Mouse (Mus musculus) thymus, adult 18-20 months (tissue): Measurements from ENCODE around the gene Cyp1b1.

Experiments
- DNase-seq, 2 experiments: peaks; one replicate each; pipeline ENCODE4 v3.0.0; 2022; ENCODE audit warnings: mixed read lengths in 2 of 2

The Cyp1b1 gene

DNA sequence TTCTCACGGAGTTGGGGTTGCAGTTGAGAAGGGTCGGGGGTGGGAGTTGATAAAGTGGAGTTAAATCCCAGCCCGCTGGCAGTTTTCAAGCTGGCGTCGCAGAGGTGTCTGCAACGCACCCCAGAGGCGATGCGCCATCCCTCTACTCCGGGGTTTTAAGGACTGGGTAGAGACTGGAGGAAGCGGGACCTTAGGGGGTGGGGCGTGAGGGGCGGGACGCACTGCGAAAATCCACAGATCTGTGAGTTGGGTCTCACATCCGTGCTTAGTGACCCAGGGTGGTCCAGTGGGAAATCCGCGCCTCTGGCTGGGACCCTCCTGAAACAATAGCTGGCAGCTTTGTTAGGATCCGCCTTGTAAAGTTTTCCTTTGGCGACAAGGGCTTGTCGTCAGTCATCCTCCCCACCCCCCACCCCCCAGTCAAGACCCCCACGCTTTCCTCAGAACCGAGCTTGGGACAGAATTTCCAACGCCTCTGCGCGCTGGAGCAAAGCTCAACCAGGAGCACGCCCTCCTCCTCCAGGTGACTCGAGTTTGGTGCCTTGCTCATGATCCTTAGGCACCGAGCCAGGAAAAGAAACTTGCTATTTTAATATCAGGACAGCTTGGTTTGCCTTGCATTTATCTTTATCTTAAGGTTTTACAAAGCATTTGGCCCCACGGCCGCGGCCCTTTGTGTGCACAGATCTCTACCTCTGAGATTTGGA is at the start of gene Cyp1b1:
TSS of gene Cyp1b1 (minus strand) at position 131 of the 707 bp plus-strand sequence.
- DNase-seq = no peak

- no peak for DNase-seq
Observed at GRCm38 (mm10) chr17:79761841-79762240, 47.0 kb upstream of the Cyp1b1 start.

GRCm38 (mm10) chr17:79753831-79754230 is 39.0 kb upstream of the Cyp1b1 start:
- no peak for DNase-seq

GRCm38 (mm10) chr17:79752836-79753235 is 38.0 kb upstream of the Cyp1b1 start:
- DNase-seq = peak in 1 of 2 experiments; percentile 15

- DNase-seq = no peak
Observed at GRCm38 (mm10) chr17:79751661-79752191, 36.9 kb upstream of the Cyp1b1 start.

- no peak for DNase-seq
Observed at GRCm38 (mm10) chr17:79749647-79750046, 34.8 kb upstream of the Cyp1b1 start.

- no peak for DNase-seq
Observed at GRCm38 (mm10) chr17:79746954-79747353, 32.1 kb upstream of the Cyp1b1 start.

- DNase-seq = no peak
Observed at GRCm38 (mm10) chr17:79746146-79746591, 31.3 kb upstream of the Cyp1b1 start.

DNA sequence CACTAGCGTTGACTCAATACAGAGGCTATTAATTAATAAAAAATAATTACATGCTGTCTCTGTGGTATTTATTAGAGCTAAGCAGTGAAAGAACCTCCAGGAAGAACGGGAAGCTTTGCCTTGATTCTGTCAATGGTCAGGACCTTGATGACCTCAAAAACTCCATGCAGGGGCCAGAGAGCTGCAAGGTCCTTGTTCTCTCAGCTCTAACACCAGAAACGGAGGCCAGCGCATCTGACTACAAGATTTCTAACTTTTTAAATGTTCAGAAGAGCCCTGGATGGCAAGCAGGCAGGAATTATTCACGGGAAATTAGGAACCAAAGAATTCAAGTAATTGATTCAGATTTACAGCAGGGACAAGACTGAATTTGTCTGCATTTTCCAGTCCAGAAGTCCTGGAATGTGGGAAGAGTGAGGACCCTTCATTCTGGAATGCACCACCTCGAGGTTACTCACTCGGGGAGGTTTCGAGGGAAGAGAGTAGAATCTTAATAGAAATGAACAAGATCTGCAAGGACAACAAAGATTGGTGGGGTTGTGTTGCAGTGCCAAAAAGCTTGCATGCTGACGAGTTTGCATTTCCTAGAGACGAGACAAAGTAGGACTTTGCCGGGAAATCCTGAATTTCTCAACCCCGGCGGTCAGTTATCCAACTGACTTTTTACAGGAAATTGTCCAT is 30.3 kb upstream of the Cyp1b1 start:
- DNase-seq = no peak

DNA sequence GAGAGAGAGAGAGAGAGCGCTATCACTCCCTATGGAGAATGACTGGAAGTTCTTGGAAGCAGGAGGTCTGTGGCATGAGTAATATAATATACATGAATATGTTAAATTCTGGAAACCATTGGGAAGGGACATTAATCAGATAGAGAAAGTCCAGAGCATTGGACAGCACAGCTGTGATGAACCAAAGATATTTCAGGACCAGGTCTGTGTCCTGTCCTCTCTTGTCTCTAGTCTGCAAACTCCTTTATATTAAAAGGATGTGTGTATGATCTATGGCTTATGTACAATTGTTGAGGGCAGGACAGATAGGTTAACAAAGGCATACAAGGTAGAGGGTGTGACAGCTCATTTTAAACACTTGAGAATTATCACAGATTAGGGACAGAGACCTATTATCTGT is 28.6 kb upstream of the Cyp1b1 start:
- no peak for DNase-seq

GRCm38 (mm10) chr17:79742635-79743034 is 27.8 kb upstream of the Cyp1b1 start:
- no peak for DNase-seq

- no peak for DNase-seq
Observed at GRCm38 (mm10) chr17:79738847-79739498, 24.1 kb upstream of the Cyp1b1 start.

DNA sequence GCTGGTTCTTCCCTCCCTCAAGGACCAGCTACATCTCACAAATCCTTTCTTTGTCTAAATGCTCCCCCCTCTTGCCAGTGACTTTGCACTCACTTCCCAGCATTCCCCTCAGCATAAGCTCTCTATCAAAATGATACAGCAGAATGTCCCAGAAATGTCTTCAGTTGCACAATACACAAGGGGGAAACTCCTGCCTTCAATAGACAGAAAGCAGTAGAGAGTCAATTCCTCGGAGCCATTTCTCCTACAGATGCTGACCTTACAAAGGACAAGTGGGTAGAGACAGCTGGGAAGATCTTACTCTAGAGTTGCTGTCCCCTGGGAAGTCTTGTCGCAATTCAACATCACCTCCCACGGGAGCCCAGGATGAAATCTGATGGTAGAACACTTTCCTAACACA is 22.7 kb upstream of the Cyp1b1 start:
- DNase-seq = no peak

- DNase-seq = no peak
Observed at GRCm38 (mm10) chr17:79733039-79733438, 18.2 kb upstream of the Cyp1b1 start.

- no peak for DNase-seq
Observed at GRCm38 (mm10) chr17:79730988-79731387, 16.1 kb upstream of the Cyp1b1 start.

DNA sequence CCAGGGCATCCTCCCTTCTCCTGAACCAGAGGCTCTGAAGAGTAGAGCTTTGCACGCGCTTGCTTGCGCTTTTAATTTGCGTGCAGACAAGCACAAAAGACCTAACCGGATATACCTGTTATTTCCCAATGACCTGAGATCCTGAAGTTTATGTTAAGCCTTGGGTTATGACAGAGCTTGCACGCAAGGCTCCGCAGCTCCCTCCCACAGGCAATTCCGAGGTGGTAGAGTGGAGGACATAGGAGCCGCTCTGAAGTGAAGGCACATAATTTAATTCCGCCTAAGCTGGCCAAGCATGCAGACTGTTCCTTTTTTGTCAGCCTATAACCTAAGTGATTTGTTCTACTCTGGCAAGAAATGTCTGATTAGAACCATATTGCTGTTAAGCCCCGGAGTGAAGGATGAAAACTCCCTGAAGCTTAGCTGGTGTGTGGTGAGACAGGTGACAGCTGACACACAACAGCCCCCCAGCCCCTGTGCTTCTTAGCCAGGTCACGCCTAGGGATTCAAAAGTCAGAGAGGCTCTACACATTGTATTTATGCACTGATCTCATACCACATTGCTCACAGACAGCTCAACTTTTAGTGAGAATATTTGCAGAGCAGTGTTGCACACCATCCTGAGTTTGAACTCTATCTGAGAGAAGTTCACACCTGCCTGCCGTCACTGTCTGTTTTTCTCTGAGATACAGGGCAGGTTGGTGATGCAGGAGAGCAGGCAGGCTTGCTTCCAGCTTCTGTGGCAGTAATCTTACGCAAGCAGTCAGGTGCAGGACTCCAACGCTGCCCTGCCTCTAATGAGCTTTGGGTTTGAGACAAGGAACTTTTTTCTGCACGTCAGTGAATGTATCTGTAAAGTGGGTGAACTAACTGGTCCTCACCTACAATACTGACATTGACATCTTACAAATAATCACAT is 14.0 kb upstream of the Cyp1b1 start:
- no peak for DNase-seq

DNA sequence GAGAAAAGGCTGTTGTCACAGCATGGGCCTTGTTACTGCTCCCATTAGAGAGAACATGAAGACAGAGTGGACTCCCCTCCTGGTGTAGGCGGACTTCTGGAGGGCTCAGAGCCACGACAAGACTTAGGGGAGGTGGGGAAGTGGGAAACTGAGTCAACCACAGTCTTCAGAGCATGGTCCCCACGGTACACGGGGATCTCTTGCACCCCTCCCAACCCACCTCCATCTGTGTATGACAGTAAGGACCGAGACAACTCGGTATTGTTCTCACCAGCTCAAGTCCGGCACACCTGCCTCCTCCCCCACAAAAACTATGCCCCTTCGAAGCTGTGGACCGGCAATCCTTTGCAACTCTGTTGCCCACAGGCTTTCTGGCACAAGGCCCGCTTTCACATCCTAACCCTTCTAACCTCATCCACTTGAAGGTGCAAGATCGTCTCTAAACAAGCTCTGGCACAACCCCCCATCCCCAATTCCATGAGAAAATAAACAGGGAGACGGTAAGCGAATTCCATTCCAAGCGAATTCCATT is 13.3 kb upstream of the Cyp1b1 start:
- DNase-seq = no peak

DNA sequence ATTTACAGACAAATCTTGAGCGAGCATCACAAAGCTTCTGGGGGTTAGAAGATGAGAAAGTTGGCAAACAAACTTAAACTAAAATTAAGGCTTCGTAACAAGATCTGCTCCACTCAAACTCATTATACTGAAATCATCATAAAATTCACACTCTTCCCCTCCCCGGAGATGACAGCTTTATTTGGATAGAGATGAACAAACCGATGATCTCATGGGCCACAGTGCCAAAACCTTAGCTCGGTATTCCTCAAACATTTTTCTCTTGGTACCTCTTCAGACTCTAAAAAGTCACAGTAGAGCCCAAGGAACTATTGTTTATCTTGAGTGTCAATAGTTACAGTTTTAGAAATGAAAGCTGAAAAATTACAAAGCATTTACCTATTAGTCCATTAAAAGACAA is 11.8 kb upstream of the Cyp1b1 start:
- no peak for DNase-seq

DNA sequence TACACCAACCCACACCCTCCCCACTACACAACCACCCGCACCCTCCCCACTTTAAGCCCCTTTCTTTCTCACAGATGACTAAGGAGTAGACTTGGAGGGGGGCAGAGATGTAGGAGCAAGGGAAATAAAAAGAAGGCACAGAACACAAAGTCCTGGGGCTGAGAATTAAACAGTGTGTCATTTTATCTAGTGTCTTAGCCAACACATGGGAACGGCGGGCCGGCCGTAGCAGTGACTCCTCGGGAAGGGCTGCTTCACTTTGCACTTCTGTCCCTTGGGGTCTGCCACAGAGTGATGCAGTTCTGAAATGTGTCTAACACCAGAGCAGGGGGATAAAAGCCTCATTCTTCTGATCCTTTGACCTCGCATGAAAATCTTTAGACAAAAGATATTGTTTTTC is 5.8 kb upstream of the Cyp1b1 start:
- no peak for DNase-seq

- DNase-seq = peak; percentile 78 to 81
Observed at GRCm38 (mm10) chr17:79715649-79716143, 835 bp upstream of the Cyp1b1 start.

DNA sequence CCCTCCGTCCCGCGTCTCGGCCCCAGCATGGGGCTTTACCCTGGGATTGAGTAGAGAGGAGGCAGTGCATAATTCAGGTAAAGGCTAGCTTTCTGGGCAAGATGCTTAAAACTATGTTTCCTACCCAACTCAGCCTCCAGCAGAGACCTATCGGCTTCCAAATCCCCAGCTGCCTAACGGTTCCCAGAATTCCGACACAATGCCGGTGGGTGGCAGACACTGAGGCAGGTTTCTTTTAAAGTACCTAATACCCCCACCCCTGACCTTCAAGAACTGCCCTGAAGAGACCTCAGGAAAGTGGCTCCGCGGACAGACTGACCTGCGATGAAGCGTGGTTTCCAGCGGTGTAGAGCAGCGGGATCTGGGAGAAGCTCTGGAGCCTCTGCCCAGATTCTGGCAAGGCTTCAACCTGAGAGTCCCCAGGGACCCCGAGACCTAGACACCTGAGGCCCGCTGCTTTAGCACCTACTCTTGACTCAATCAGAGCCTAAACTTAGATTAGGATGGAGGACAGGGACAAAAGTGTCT is 429 bp downstream of the Cyp1b1 start:
- no peak for DNase-seq
